ENCODE assay signal across 19 mouse cellular contexts in the genomic region with DNA sequence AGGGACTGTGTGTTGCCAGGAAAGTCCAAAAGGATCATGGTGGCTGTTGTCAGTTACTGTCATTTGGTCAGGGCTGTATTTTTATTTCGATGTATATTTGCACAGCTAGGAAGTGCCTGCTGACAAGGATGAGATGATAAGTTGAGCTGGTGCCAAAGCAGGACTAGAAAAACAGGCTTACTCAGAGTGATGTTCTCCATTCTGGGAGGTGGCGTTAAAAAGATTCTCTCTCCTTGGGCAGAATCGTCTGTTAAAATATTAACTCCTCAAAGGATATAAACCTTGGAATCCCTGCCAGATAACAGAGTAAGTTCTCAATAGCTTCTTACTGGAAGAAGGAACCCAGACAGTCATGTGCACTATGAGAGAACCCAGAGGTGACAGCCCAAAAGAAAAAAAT.
DNase-seq lines count a peak whose midpoint lies in the region; ATAC-seq lines count a peak whose summit lies in the region.
"Had no signal": no experiment of that assay in that cellular context is flagged by ENCODE, and none has a peak within 500 bp of the region (broad histone marks: within the 10 kb centered on the region; RNA-seq: fewer than 3 reads in every experiment).

No protein-coding gene starts in this region.

- H3K27ac ChIP-seq in kidney, embryonic 14.5 days (ENCODE audit: low read depth, low read length): no peak overlapping the region
- H3K27ac ChIP-seq in midbrain, embryonic 10.5 days (replicated peaks): no peak overlapping the region
- H3K27ac ChIP-seq: liver, embryonic 12.5 days; neural tube, embryonic 15.5 days had no signal

- WGBS in kidney, embryonic 14.5 days: 84% methylated on average over 3 of the region's 3 CpGs
- 94% methylated on average over 3 of the region's 3 CpGs for WGBS in midbrain, embryonic 10.5 days

- no peaks in the 10 kb centered on the region for H3K9me3 ChIP-seq in kidney, embryonic 14.5 days (ENCODE audit: control insufficient read depth, low read length)
- H3K9me3 ChIP-seq in midbrain, embryonic 10.5 days (replicated peaks): no peaks in the 10 kb centered on the region
- H3K9me3 ChIP-seq: liver, embryonic 12.5 days; neural tube, embryonic 15.5 days had no signal

- no peak overlapping the region for H3K4me3 ChIP-seq in kidney, embryonic 14.5 days (ENCODE audit: low read length)
- no peak overlapping the region for H3K4me3 ChIP-seq in midbrain, embryonic 10.5 days
- H3K4me3 ChIP-seq: liver, embryonic 12.5 days; myocyte; neural tube, embryonic 15.5 days had no signal

- peak; percentile 15 for DNase-seq in kidney, postnatal 14 days
- DNase-seq in 3T3-L1 (ENCODE audit: low read depth, low spot score) (peak; percentile 6), 416B (ENCODE audit: low read depth) (peak; percentile 8)
- DNase-seq in fibroblast of lung, adult 2 months (ENCODE audit: low read depth): peak; percentile 16
- no peak for DNase-seq in B cell, adult 2 months
- no peak for DNase-seq in midbrain, embryonic 10.5 days (ENCODE audit: low spot score)
- DNase-seq: embryo, embryonic 11 days; heart, adult 18-20 months; left cerebral cortex, postnatal 4 days; lung, embryonic 14.5 days; lung, postnatal 4 days; midbrain, embryonic 14.5 days; thymus, adult 2 months had no signal

- ATAC-seq in kidney, embryonic 14.5 days (ENCODE audit: low FRiP score, low TSS enrichment): no peak
- ATAC-seq: forebrain, embryonic 14.5 days; liver, embryonic 12.5 days had no signal

- H3K4me2 ChIP-seq in kidney, embryonic 14.5 days (replicated peaks; ENCODE audit: low read depth, low read length): no peak overlapping the region
- H3K4me2 ChIP-seq: liver, embryonic 12.5 days; lung, embryonic 14.5 days; neural tube, embryonic 15.5 days had no signal

- H3K36me3 ChIP-seq in kidney, embryonic 14.5 days (ENCODE audit: control insufficient read depth, insufficient read depth, low read length): no peaks in the 10 kb centered on the region
- H3K36me3 ChIP-seq in midbrain, embryonic 10.5 days: no peaks in the 10 kb centered on the region
- H3K36me3 ChIP-seq: liver, embryonic 12.5 days; neural tube, embryonic 15.5 days had no signal

- no peaks in the 10 kb centered on the region for H3K27me3 ChIP-seq in kidney, embryonic 14.5 days (ENCODE audit: control insufficient read depth, insufficient read depth, low read length)
- H3K27me3 ChIP-seq in midbrain, embryonic 10.5 days (ENCODE audit: low read depth, poor library complexity, severe bottlenecking): no peaks in the 10 kb centered on the region
- H3K27me3 ChIP-seq: CH12.LX; liver, embryonic 12.5 days; neural tube, embryonic 15.5 days had no signal

- H3K9ac ChIP-seq in kidney, embryonic 14.5 days (ENCODE audit: low read depth, low read length): no peak overlapping the region
- H3K9ac ChIP-seq: liver, embryonic 12.5 days; lung, embryonic 14.5 days; neural tube, embryonic 15.5 days had no signal

- no peaks in the 10 kb centered on the region for H3K4me1 ChIP-seq in kidney, embryonic 14.5 days (ENCODE audit: control insufficient read depth, insufficient read depth, low read length)
- H3K4me1 ChIP-seq in midbrain, embryonic 10.5 days: no peaks in the 10 kb centered on the region
- H3K4me1 ChIP-seq: liver, embryonic 12.5 days; neural tube, embryonic 15.5 days had no signal

Comparison
In these comparisons a context has a peak if more than half of its experiments do, and no peak if none do; other contexts are left out.
1. DNase-seq: peak in kidney, postnatal 14 days (single experiment), 3T3-L1 (single experiment), 416B (single experiment) and fibroblast of lung, adult 2 months (single experiment); none in B cell, adult 2 months (0 of 2) and midbrain, embryonic 10.5 days (single experiment).